8 mouse cellular contexts compared by ENCODE assay signal in the genomic region with DNA sequence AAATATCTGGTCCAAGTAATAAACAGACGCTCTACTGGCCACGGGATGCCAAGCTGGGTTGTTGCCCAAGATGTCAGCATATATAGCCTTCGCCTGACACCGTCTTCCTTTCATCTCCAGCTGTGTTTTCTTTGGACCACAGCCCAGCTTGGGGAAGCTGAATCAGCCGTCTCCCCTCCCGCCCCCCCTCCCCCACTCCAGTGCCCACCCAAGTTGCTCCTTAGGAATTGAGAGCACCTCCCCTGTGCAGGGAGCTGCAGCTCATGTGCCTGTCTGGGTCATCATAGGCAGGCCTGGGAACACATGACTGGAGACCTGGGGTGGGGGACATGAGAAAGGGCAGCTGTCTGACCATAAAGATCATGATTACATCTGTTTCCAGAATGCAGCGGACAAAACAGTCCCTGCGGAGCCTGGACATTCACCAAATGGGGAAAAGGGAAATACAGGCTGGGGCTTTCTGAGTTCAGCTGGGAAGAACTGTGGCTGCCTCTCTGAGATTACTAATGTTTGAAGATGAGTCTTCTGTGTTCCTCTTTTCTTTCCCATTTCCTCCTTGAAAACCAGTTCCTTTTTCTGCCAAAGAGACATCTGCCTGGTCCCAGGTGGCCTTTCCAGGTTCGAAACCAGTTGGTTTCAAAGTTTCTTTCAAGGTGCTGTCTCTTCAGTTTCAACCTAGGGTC. TPM values are rescaled to one million over a fixed set of nuclear protein-coding genes. Genes with fewer than 3 reads are reported as not detected.
DNase-seq lines count a peak whose midpoint lies in the region; ATAC-seq and TF ChIP-seq lines count a peak whose summit lies in the region.

No protein-coding gene starts in this region.

- ATAC-seq in monocyte, adult 5-6 weeks (replicated peaks; ENCODE audit: insufficient number of reproducible peaks, low FRiP score, low TSS enrichment, poor library complexity, severe bottlenecking): peak; percentile 51

- peaks cover 24% of the 10 kb centered on the region for H3K4me1 ChIP-seq in lung, adult 2 months (ENCODE audit: control insufficient read depth, insufficient read depth, low read length)

- no peak overlapping the region for H3K4me3 ChIP-seq in lung, adult 2 months (replicated peaks; ENCODE audit: extremely low read depth, low read depth, low read length)

- no peak for TF ChIP-seq CTCF in lung, adult 2 months (IDR thresholded peaks at IDR 0.05; ENCODE audit: insufficient read depth, low read length)

- no peak for TF ChIP-seq POLR2A in lung, adult 2 months (IDR thresholded peaks at IDR 0.05; ENCODE audit: borderline replicate concordance, extremely low read depth, low read depth, low read length)

- WGBS in lung, adult 2 months: 19% methylated on average over 9 of the region's 9 CpGs

- DNase-seq in lung, adult 18-20 months: peak; percentile 73 to 77
- no peak for DNase-seq in lung, adult 2 months
- DNase-seq in adrenal gland, postnatal 10 days: peak; percentile 86
- peak; percentile 62 for DNase-seq in gastrocnemius, postnatal 10 days
- DNase-seq in kidney, postnatal 10 days: peak; percentile 94
- DNase-seq in T-cell, adult 2 months (ENCODE audit: low spot score): no peak
- no peak for DNase-seq in thymus, postnatal 10 days (ENCODE audit: low spot score in 2 of 2)

RNA-seq across cellular contexts. Expression of gene Pltp, which starts 4.8 kb away (rescaled TPM):
- 873 and 1,096 TPM in 2 replicates for polyA plus RNA-seq in lung, adult 2 months (2012; rRNA removed)
- 10 to 100 TPM; 31.5 to 36.6 TPM for total RNA-seq in adrenal gland, postnatal 10 days (2021)
- 10 to 100 TPM; 15.2 to 18.5 TPM for total RNA-seq in gastrocnemius, postnatal 10 days (2021)
- 37.3 to 58.3 TPM (median 46.8 TPM) in 3 replicates for total RNA-seq in monocyte, adult 5-6 weeks (2017)

RNA-seq across cellular contexts. Expression of gene Pcif1, which starts 16.8 kb away (rescaled TPM):
- polyA plus RNA-seq in lung, adult 2 months (2012; rRNA removed): 42.9 and 44.3 TPM in 2 replicates
- 10 to 100 TPM; 47.1 to 55.0 TPM for total RNA-seq in adrenal gland, postnatal 10 days (2021)
- 10 to 100 TPM; 31.2 to 34.3 TPM for total RNA-seq in gastrocnemius, postnatal 10 days (2021)
- 60.0 to 62.1 TPM (median 60.1 TPM) in 3 replicates for total RNA-seq in monocyte, adult 5-6 weeks (2017)

RNA-seq across cellular contexts. Expression of gene Neurl2, which starts 29.1 kb away (rescaled TPM):
- 14.8 and 17.9 TPM in 2 replicates for polyA plus RNA-seq in lung, adult 2 months (2012; rRNA removed)
- total RNA-seq in adrenal gland, postnatal 10 days (2021): 1 to 10 TPM; 3.4 to 8.0 TPM
- 10 to 100 TPM; 39.2 to 45.2 TPM for total RNA-seq in gastrocnemius, postnatal 10 days (2021)
- total RNA-seq in monocyte, adult 5-6 weeks (2017): 0.97 to 3.0 TPM (median 2.3 TPM) in 3 replicates

RNA-seq across cellular contexts. Expression of gene Ctsa, which starts 29.6 kb away (rescaled TPM):
- polyA plus RNA-seq in lung, adult 2 months (2012; rRNA removed): 289 and 294 TPM in 2 replicates
- 100 to 1,000 TPM; 100 to 103 TPM for total RNA-seq in adrenal gland, postnatal 10 days (2021)
- 10 to 100 TPM; 53.3 to 75.2 TPM for total RNA-seq in gastrocnemius, postnatal 10 days (2021)
- total RNA-seq in monocyte, adult 5-6 weeks (2017): 283 to 459 TPM (median 330 TPM) in 3 replicates

RNA-seq across cellular contexts. Expression of gene Spata25, which starts 34.0 kb away (rescaled TPM):
- polyA plus RNA-seq in lung, adult 2 months (2012; rRNA removed): 0.54 and 1.1 TPM in 2 replicates
- not detected for total RNA-seq in adrenal gland, postnatal 10 days (2021)
- total RNA-seq in gastrocnemius, postnatal 10 days (2021): under 1 TPM; 0.68 TPM
- not detected in 3 replicates for total RNA-seq in monocyte, adult 5-6 weeks (2017)

Comparison
In these comparisons a context has a peak if more than half of its experiments do, and no peak if none do; other contexts are left out.
1. DNase-seq: peak in lung, adult 18-20 months (2 of 2), adrenal gland, postnatal 10 days (single experiment), gastrocnemius, postnatal 10 days (single experiment) and kidney, postnatal 10 days (single experiment); none in lung, adult 2 months (single experiment), T-cell, adult 2 months (single experiment) and thymus, postnatal 10 days (0 of 2).
2. RNA of gene Neurl2, which starts 29.1 kb away (total RNA-seq): 39.2 to 45.2 TPM in gastrocnemius, postnatal 10 days; 3.4 to 8.0 TPM in adrenal gland, postnatal 10 days and 0.97 to 3.0 TPM in monocyte, adult 5-6 weeks; every median in the first group is over 4 times any median in the second.